Mouse (Mus musculus): ENCODE measurements around the gene Prr15l. TPM values are rescaled to one million over a fixed set of nuclear protein-coding genes. Genes with fewer than 3 reads are reported as not detected.

The Prr15l gene
- polyA plus RNA-seq, 1 experiment from 2014 or later = 55.2 TPM

- Histone ChIP-seq H3K36me3 (peaks cover 48% of the 10 kb centered on the region), H3K27me3 (replicated peaks) (no peaks in the 10 kb centered on the region), H3K27ac (peak overlapping the region; percentile 32; the same call in 1 of the 2 replicates), H3K9me3 (no peaks in the 10 kb centered on the region), H3K4me1 (no peaks in the 10 kb centered on the region), H3K9ac (no peak overlapping the region), H3K4me2 (no peak overlapping the region), H3K4me3 (replicated peaks) (no peak overlapping the region)
- WGBS = 58% methylated on average over 20 of the region's 20 CpGs
- ATAC-seq (ENCODE audit: insufficient read depth, low FRiP score, low read depth) = peak; percentile 72
These were observed 28.3 kb downstream of the Prr15l start for GRCm38 (mm10) chr11:96956009-96956724.

GRCm38 (mm10) chr11:96957061-96957805, 29.3 kb downstream of the Prr15l start:
- peaks cover 53% of the 10 kb centered on the region for H3K36me3 ChIP-seq
- no peaks in the 10 kb centered on the region for H3K27me3 ChIP-seq (replicated peaks)
- no peak overlapping the region for H3K9ac ChIP-seq
- H3K4me3 ChIP-seq (replicated peaks) = no peak overlapping the region
- no peak overlapping the region for H3K4me2 ChIP-seq
- H3K4me1 ChIP-seq = no peaks in the 10 kb centered on the region
- no peak for ATAC-seq (ENCODE audit: insufficient read depth, low FRiP score, low read depth)
- no peak overlapping the region for H3K27ac ChIP-seq
- WGBS = 88% methylated on average over 10 of the region's 10 CpGs
- H3K9me3 ChIP-seq = no peaks in the 10 kb centered on the region

GRCm38 (mm10) chr11:96963580-96963979, 35.7 kb downstream of the Prr15l start:
- ATAC-seq (ENCODE audit: insufficient read depth, low FRiP score, low read depth) = peak; percentile 74
- no peak overlapping the region for H3K9ac ChIP-seq

DNA sequence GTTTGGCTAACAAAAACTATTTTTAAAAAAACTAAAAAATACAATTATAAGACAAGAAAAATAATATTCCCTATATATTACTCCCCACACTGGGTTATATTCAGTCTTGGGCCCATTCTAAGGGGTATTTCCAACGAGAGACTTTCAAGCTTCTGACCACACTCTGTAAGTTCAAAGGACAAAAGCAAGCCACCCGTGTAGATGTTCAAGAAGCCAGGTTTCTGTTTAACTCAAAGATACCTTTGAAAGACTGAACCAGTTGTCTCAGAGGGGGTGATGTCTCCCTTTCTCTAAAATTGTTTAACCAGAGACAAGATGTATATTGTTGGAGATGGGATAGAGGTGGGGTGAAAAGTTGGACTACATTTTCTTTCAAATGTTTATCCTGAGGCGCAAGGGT, 38.3 kb downstream of the Prr15l start:
- 79% methylated on average over 3 of the region's 3 CpGs for WGBS
- no peak for ATAC-seq (ENCODE audit: insufficient read depth, low FRiP score, low read depth)
- H3K27ac ChIP-seq = no peak overlapping the region
- H3K9me3 ChIP-seq = no peaks in the 10 kb centered on the region
- H3K4me2 ChIP-seq = no peak overlapping the region
- no peak overlapping the region for H3K9ac ChIP-seq
- H3K36me3 ChIP-seq = peaks cover 12% of the 10 kb centered on the region
- H3K27me3 ChIP-seq (replicated peaks) = no peaks in the 10 kb centered on the region
- H3K4me3 ChIP-seq (replicated peaks) = no peak overlapping the region
- H3K4me1 ChIP-seq = peaks cover 27% of the 10 kb centered on the region

More at GRCm38 (mm10) chr11:96963580-96963979, 35.7 kb downstream of the Prr15l start:
- 10% methylated on average over 8 of the region's 8 CpGs for WGBS
- no peaks in the 10 kb centered on the region for H3K27me3 ChIP-seq (replicated peaks)
- H3K4me2 ChIP-seq = no peak overlapping the region
- H3K9me3 ChIP-seq = no peaks in the 10 kb centered on the region
- H3K4me3 ChIP-seq (replicated peaks) = no peak overlapping the region
- peaks cover 8% of the 10 kb centered on the region; the same call in 1 of the 2 replicates for H3K4me1 ChIP-seq
- no peak overlapping the region for H3K27ac ChIP-seq
- H3K36me3 ChIP-seq = peaks cover 20% of the 10 kb centered on the region

DNA sequence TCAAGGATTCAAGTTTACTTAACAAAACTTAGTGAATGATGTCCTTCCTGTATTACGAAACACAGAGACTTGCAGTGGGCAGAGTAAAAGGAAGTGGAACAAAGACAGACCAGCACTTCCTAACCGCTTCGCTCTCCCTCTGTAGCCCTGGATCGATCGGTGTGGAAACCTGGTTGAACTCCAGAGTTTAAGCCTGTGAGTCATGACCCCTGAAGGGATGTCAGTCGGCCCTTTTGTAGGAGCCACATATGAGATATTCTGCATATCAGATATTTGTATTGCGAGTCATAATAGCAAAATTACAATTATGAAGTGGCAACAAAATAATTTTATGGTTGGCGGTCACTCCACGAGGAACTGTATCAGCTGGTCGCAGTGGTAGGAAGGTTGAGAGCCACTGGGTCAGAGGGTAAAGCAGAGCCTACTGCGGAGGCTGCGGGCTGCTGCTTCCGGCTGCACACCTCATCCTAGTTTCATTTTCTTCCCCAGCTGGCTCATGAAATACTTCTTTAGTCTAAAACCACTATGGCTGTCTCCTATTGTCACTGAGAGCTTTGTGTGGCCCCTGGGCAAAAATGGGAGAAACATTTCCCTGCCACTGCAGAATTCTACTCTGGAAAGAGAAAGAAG, 39.1 kb downstream of the Prr15l start:
- Histone ChIP-seq H3K27ac (peak overlapping the region; percentile 52; the same call in 1 of the 2 replicates), H3K4me1 (peaks cover 27% of the 10 kb centered on the region), H3K27me3 (replicated peaks) (no peaks in the 10 kb centered on the region), H3K9me3 (no peaks in the 10 kb centered on the region), H3K4me2 (peak overlapping the region; percentile 22; the same call in 1 of the 2 replicates), H3K4me3 (replicated peaks) (no peak overlapping the region), H3K36me3 (peaks cover 4% of the 10 kb centered on the region; the same call in 1 of the 2 replicates), H3K9ac (no peak overlapping the region)
- 73% methylated on average over 13 of the region's 13 CpGs for WGBS
- no peak for ATAC-seq (ENCODE audit: insufficient read depth, low FRiP score, low read depth)

DNA sequence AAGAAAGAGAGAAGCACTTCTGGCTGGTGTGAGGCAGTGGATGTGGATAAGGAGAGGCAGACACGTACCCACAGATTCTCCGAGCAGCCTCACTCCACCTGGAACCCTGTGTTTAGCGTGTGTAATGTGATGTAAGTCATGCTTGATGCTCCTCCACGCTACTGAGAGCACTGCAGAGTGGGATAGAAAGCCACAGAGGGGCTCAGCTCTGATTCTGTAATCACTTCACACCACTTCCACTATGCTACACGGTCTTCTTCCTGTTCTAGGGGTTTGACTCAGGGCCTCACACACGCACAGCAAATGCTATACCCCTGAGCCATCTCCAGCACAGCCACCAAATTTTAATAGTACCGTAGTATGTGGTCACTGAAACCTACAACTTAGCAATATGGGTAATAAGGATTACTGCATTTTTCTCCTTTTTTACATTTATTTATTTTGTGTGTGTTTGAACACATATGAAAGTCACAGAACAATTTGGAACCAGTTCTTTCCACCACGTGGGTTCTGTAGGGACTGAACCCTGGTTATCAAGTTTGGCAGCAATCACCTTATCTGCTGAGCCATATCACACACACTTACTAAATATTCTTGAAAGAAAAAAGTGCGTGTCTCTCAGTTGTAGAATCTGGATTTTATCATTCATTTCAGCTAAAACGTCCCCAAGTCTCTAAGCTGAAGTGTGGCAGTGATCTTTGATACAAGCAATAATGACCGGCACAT, 39.8 kb downstream of the Prr15l start:
- H3K27ac ChIP-seq = peak overlapping the region; percentile 87
- no peaks in the 10 kb centered on the region for H3K9me3 ChIP-seq
- peak overlapping the region; percentile 22 for H3K4me2 ChIP-seq
- no peak overlapping the region for H3K4me3 ChIP-seq (replicated peaks)
- H3K9ac ChIP-seq = no peak overlapping the region
- ATAC-seq (ENCODE audit: insufficient read depth, low FRiP score, low read depth) = no peak
- H3K36me3 ChIP-seq = no peaks in the 10 kb centered on the region
- H3K4me1 ChIP-seq = peaks cover 27% of the 10 kb centered on the region
- H3K27me3 ChIP-seq (replicated peaks) = no peaks in the 10 kb centered on the region
- WGBS = 73% methylated on average over 11 of the region's 11 CpGs

GRCm38 (mm10) chr11:96968476-96968875, 40.6 kb downstream of the Prr15l start:
- no peak for ATAC-seq (ENCODE audit: insufficient read depth, low FRiP score, low read depth)

DNA sequence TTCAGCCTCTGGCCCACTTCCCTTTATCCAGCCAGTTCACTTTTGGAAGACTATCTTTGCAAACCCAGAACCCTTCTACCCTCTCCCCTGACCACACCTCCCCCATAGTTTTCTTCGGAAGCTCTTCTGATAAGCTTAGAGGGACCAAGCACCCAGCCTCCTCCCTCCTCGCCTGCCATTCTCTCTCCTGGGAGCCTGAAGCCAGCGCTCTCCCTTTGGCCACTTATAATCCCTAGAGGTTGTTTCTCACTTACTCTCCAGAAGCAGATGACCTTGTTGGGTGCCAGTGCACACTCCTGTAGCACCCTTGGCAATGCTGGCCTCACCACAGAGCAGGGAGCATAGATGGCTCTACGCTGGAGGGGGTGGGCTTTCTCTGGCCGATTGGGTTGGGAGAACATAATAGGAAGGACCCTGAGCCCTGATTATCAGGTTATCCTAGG, 41.4 kb downstream of the Prr15l start:
- Histone ChIP-seq H3K36me3 (no peaks in the 10 kb centered on the region), H3K4me3 (replicated peaks) (no peak overlapping the region), H3K9me3 (no peaks in the 10 kb centered on the region), H3K9ac (no peak overlapping the region), H3K27me3 (replicated peaks) (no peaks in the 10 kb centered on the region), H3K4me1 (peaks cover 31% of the 10 kb centered on the region), H3K4me2 (0 out of 2 replicates have a peak overlapping the region, but pooled peaks have one; percentile 14), H3K27ac (peak overlapping the region; percentile 87)
- peak; percentile 8; the same call in 1 of the 2 replicates for ATAC-seq (ENCODE audit: insufficient read depth, low FRiP score, low read depth)
- 62% methylated on average over 5 of the region's 5 CpGs for WGBS

More at GRCm38 (mm10) chr11:96968476-96968875, 40.6 kb downstream of the Prr15l start:
- peaks cover 28% of the 10 kb centered on the region for H3K4me1 ChIP-seq
- no peaks in the 10 kb centered on the region for H3K27me3 ChIP-seq (replicated peaks)
- H3K9me3 ChIP-seq = no peaks in the 10 kb centered on the region
- no peak overlapping the region for H3K9ac ChIP-seq
- H3K36me3 ChIP-seq = no peaks in the 10 kb centered on the region
- H3K4me2 ChIP-seq = peak overlapping the region; percentile 6; the same call in 1 of the 2 replicates
- WGBS = 38% methylated on average over 6 of the region's 6 CpGs
- H3K4me3 ChIP-seq (replicated peaks) = no peak overlapping the region
- peak overlapping the region; percentile 87 for H3K27ac ChIP-seq

DNA sequence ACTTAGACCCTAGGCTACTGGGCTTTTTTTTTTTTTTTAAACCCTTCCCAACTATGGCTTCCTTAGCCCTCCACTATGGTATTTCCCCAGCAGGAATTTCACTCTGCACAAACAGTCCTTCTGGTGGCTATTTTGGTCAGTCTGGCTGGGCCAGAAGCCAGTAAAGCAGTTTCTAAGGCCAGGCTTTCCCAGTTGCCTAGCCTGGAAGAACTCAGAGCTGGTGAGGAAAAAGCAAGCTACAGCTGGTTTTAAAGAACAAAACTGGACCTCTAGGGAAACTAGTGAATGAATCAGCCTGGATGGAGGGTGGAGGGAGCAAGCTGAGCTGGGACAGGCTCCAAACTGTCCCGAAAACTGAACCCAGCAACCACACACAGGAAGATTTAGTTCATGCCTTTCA, 41.8 kb downstream of the Prr15l start:
- 35% methylated on average over 1 of the region's 1 CpGs for WGBS
- no peaks in the 10 kb centered on the region for H3K36me3 ChIP-seq
- peak; percentile 41; the same call in 1 of the 2 replicates for ATAC-seq (ENCODE audit: insufficient read depth, low FRiP score, low read depth)
- H3K4me2 ChIP-seq = 0 out of 2 replicates have a peak overlapping the region, but pooled peaks have one; percentile 14
- no peak overlapping the region for H3K4me3 ChIP-seq (replicated peaks)
- H3K9me3 ChIP-seq = no peaks in the 10 kb centered on the region
- peak overlapping the region; percentile 87 for H3K27ac ChIP-seq
- peaks cover 31% of the 10 kb centered on the region for H3K4me1 ChIP-seq
- H3K9ac ChIP-seq = no peak overlapping the region; the same call in 1 of the 2 replicates
- H3K27me3 ChIP-seq (replicated peaks) = no peaks in the 10 kb centered on the region

DNA sequence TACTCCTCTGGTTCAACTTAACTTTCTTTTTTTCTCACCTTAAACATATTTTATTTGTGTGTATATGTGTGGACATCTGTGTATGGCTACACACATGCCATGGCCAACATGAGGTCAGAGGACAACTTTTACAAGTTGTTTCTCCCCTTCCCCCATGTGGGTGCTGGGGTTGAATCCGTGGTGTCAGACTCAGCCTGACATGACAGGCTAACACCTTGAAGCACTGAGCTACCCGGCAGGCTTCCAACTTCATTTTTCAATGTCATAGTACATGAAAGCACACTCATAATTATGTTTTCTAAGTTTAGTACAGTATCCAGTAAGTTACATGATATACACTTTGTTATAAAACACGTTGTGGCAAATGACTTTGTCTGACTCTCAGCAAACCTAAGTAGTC, 42.4 kb downstream of the Prr15l start:
- 46% methylated on average over 3 of the region's 3 CpGs for WGBS
- peaks cover 31% of the 10 kb centered on the region for H3K4me1 ChIP-seq
- no peaks in the 10 kb centered on the region for H3K27me3 ChIP-seq (replicated peaks)
- peak overlapping the region; percentile 87 for H3K27ac ChIP-seq
- H3K9ac ChIP-seq = no peak overlapping the region
- no peaks in the 10 kb centered on the region for H3K9me3 ChIP-seq
- H3K4me2 ChIP-seq = 0 out of 2 replicates have a peak overlapping the region, but pooled peaks have one; percentile 14
- H3K36me3 ChIP-seq = no peaks in the 10 kb centered on the region
- no peak overlapping the region for H3K4me3 ChIP-seq (replicated peaks)
- no peak for ATAC-seq (ENCODE audit: insufficient read depth, low FRiP score, low read depth)

GRCm38 (mm10) chr11:96972906-96973305, 45.0 kb downstream of the Prr15l start:
- H3K4me3 ChIP-seq (replicated peaks) = no peak overlapping the region
- H3K4me2 ChIP-seq = no peak overlapping the region
- H3K36me3 ChIP-seq = no peaks in the 10 kb centered on the region
- no peak overlapping the region for H3K27ac ChIP-seq
- H3K9ac ChIP-seq = no peak overlapping the region
- WGBS = 72% methylated on average over 5 of the region's 5 CpGs
- H3K9me3 ChIP-seq = no peaks in the 10 kb centered on the region
- no peaks in the 10 kb centered on the region for H3K27me3 ChIP-seq (replicated peaks)
- ATAC-seq (ENCODE audit: insufficient read depth, low FRiP score, low read depth) = no peak
- H3K4me1 ChIP-seq = peaks cover 36% of the 10 kb centered on the region
